Mouse (Mus musculus): Measurements from ENCODE around the gene Aox2. TPM values are rescaled to one million over a fixed set of nuclear protein-coding genes. Genes with fewer than 3 reads are reported as not detected.

Aox2 gene
- polyA plus RNA-seq, 1 experiment: not detected

DNA sequence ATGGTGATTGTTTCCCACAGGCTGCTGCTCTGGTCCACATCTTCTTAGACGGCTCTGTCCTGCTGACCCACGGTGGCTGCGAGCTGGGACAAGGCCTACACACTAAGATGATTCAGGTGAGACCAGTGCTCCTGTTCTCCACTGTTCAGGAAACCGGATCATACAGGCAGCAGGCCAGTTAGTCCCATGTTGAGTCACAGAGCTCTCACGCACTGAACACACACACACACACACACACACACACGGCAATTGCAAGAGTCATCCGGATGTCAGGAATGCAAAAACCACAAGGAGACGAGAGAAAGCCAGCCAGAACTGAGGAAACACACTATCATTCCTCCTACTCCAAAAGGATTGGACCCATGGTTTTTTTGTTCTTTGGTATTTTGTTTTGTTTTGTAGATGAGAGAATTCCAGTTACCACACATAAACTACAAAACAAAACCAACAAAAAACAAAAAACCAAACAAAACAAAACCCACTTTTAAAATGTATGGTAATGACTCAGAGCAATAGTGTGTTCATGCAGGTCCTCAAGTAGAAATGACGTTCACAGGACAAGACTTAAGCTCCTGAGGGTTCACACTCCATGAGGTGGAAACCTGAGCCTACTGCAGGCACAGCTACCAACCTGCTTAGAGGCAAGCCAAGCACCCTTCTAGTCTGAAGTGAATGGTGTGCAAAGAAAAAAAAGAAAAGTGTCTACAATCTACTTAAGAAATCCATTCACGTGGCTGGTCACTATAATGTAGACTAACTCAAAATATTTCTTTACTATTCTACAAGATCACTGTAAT, 20.7 kb upstream of the Aox2 start:
- H3K9me3 ChIP-seq (replicated peaks; ENCODE audit: control insufficient read depth, insufficient read depth, low read length, poor library complexity, severe bottlenecking): no peaks in the 10 kb centered on the region
- H3K27me3 ChIP-seq (ENCODE audit: control insufficient read depth, insufficient read depth, low read length, poor library complexity, severe bottlenecking): no peaks in the 10 kb centered on the region; the same call in 1 of the 2 replicates
- H3K9ac ChIP-seq (ENCODE audit: low read depth, poor library complexity, severe bottlenecking): no peak overlapping the region
- H3K36me3 ChIP-seq (ENCODE audit: control insufficient read depth, insufficient read depth, low read length, poor library complexity, severe bottlenecking): no peaks in the 10 kb centered on the region
- TF ChIP-seq EP300 (IDR thresholded peaks at IDR 0.05; ENCODE audit: insufficient read depth, low read depth, low read length): no peak
- TF ChIP-seq POLR2A (IDR thresholded peaks at IDR 0.05; ENCODE audit: insufficient read depth, low read length): no peak
- TF ChIP-seq CTCF (IDR thresholded peaks at IDR 0.05; ENCODE audit: low read depth, low read length): no peak
- no peak overlapping the region for H3K4me3 ChIP-seq (ENCODE audit: low read depth, low read length)
- H3K27ac ChIP-seq (ENCODE audit: insufficient read depth, low read length): no peak overlapping the region
- H3K4me1 ChIP-seq (ENCODE audit: control insufficient read depth, insufficient read depth, low read length): no peaks in the 10 kb centered on the region

DNA sequence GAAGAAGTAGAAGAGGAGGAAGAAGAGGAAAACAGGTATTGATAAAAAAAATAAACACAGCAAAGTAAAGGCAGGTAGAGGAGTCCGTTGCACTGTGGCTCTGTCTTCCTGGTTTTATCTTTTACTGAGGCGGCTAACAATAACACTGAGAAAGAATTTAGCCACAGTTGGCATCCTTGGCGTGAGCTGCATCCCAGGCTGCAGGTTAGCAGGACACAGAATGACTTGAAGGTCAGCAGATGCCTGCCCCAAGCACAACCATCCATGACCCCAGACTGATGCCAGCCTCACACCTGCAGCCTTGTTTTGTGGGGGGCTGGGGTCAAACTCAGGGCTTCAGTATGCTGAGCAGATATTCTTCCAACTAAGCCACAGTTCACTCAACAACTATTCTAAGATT, 17.8 kb upstream of the Aox2 start:
- Histone ChIP-seq H3K27me3 (ENCODE audit: control insufficient read depth, insufficient read depth, low read length, poor library complexity, severe bottlenecking) (no peaks in the 10 kb centered on the region; the same call in 1 of the 2 replicates), H3K4me1 (ENCODE audit: control insufficient read depth, insufficient read depth, low read length) (no peaks in the 10 kb centered on the region), H3K9ac (ENCODE audit: low read depth, poor library complexity, severe bottlenecking) (no peak overlapping the region), H3K4me3 (ENCODE audit: low read depth, low read length) (no peak overlapping the region), H3K27ac (ENCODE audit: insufficient read depth, low read length) (no peak overlapping the region), H3K9me3 (replicated peaks; ENCODE audit: control insufficient read depth, insufficient read depth, low read length, poor library complexity, severe bottlenecking) (no peaks in the 10 kb centered on the region), H3K36me3 (ENCODE audit: control insufficient read depth, insufficient read depth, low read length, poor library complexity, severe bottlenecking) (no peaks in the 10 kb centered on the region)
- TF ChIP-seq EP300 (IDR thresholded peaks at IDR 0.05; ENCODE audit: insufficient read depth, low read depth, low read length) (no peak), POLR2A (IDR thresholded peaks at IDR 0.05; ENCODE audit: insufficient read depth, low read length) (no peak), CTCF (IDR thresholded peaks at IDR 0.05; ENCODE audit: low read depth, low read length) (no peak)

DNA sequence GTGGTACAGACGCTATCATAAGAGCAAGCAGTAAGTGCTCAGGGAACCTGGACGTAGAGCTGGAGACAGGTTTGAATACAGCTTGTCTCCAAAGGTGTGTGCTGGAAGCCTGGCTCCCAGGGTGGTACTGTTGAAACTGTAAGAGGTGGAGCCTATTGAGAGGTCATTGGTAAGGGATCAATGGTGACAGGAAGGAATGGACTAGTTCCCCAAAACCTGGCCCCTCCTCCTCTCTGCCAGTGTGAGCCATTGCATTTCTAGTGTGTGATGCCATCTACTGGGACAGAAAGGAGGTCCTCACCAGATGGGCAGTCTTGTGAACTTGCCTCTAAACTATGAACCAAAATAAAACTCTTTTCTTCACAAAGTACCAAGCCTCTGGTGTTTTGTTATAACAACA, 9.9 kb upstream of the Aox2 start:
- TF ChIP-seq POLR2A (IDR thresholded peaks at IDR 0.05; ENCODE audit: insufficient read depth, low read length) (no peak), EP300 (IDR thresholded peaks at IDR 0.05; ENCODE audit: insufficient read depth, low read depth, low read length) (no peak), CTCF (IDR thresholded peaks at IDR 0.05; ENCODE audit: low read depth, low read length) (no peak)
- Histone ChIP-seq H3K27ac (ENCODE audit: insufficient read depth, low read length) (no peak overlapping the region), H3K9me3 (replicated peaks; ENCODE audit: control insufficient read depth, insufficient read depth, low read length, poor library complexity, severe bottlenecking) (no peaks in the 10 kb centered on the region), H3K36me3 (ENCODE audit: control insufficient read depth, insufficient read depth, low read length, poor library complexity, severe bottlenecking) (no peaks in the 10 kb centered on the region), H3K27me3 (ENCODE audit: control insufficient read depth, insufficient read depth, low read length, poor library complexity, severe bottlenecking) (peaks cover 2% of the 10 kb centered on the region; the same call in 1 of the 2 replicates), H3K4me1 (ENCODE audit: control insufficient read depth, insufficient read depth, low read length) (no peaks in the 10 kb centered on the region), H3K4me3 (ENCODE audit: low read depth, low read length) (no peak overlapping the region), H3K9ac (ENCODE audit: low read depth, poor library complexity, severe bottlenecking) (no peak overlapping the region)

DNA sequence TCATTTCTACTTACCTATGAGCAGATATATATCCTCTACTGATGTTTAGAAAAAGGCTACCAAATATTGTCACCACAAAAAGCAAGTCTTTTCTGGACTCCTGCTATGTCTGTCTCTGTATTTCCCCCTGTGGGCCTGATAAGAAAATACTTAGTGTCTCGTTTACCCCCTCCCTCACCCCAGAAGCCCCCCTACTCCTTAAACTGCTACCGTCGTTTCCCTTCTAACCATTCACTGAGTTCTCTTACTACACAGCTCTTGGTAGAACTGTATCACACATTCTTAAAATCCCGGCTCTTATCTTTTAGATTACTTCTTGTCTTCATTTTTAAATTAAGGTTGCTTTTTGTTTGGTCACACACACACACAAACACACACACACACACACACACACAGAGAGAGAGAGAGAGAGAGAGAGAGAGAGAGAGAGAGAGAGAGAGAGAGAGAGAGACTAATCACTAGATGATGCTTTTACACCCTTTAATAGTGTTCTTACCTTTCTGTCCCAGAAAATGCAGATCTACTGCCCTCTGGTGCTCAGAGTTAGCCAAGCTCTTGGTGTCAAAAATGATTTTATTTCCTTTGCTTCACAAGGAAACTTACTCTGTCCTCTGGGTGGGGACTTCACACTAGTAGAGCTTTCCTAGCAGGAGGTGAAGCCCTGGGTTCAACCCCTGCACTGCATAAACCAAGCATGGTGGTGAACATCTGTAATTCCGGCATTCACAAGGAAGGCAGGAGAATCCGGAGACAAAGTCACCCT, 7.1 kb upstream of the Aox2 start:
- H3K9ac ChIP-seq (ENCODE audit: low read depth, poor library complexity, severe bottlenecking): no peak overlapping the region
- H3K27me3 ChIP-seq (ENCODE audit: control insufficient read depth, insufficient read depth, low read length, poor library complexity, severe bottlenecking): peaks cover 2% of the 10 kb centered on the region; the same call in 1 of the 2 replicates
- no peaks in the 10 kb centered on the region for H3K9me3 ChIP-seq (replicated peaks; ENCODE audit: control insufficient read depth, insufficient read depth, low read length, poor library complexity, severe bottlenecking)
- H3K4me3 ChIP-seq (ENCODE audit: low read depth, low read length): no peak overlapping the region
- peaks cover 3% of the 10 kb centered on the region for H3K4me1 ChIP-seq (ENCODE audit: control insufficient read depth, insufficient read depth, low read length)
- no peak overlapping the region for H3K27ac ChIP-seq (ENCODE audit: insufficient read depth, low read length)
- no peak for TF ChIP-seq EP300 (IDR thresholded peaks at IDR 0.05; ENCODE audit: insufficient read depth, low read depth, low read length)
- no peak for TF ChIP-seq POLR2A (IDR thresholded peaks at IDR 0.05; ENCODE audit: insufficient read depth, low read length)
- no peak for TF ChIP-seq CTCF (IDR thresholded peaks at IDR 0.05; ENCODE audit: low read depth, low read length)
- no peaks in the 10 kb centered on the region for H3K36me3 ChIP-seq (ENCODE audit: control insufficient read depth, insufficient read depth, low read length, poor library complexity, severe bottlenecking)

DNA sequence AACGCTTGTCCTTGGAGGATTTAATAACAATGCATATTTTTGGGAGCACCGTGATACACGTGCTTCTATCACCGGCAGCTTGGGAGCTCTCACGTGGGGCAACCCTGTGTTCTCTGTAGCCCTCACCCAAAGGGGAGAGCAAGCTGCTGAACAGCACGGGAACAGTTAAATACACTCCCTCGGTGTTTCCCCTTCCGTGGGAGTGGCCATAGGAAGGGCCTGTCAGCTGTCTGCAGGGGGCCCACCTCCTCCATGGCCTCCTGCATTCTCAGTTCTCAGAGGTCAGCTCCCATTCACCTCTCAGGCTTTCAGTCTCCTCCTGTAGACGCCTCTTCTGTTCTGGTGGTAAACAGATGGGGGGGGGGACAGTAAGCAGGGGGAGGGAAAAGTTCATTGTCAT, 2.2 kb upstream of the Aox2 start:
- H3K4me3 ChIP-seq (ENCODE audit: low read depth, low read length): no peak overlapping the region
- no peaks in the 10 kb centered on the region for H3K27me3 ChIP-seq (ENCODE audit: control insufficient read depth, insufficient read depth, low read length, poor library complexity, severe bottlenecking)
- peaks cover 3% of the 10 kb centered on the region for H3K4me1 ChIP-seq (ENCODE audit: control insufficient read depth, insufficient read depth, low read length)
- no peak overlapping the region for H3K9ac ChIP-seq (ENCODE audit: low read depth, poor library complexity, severe bottlenecking)
- H3K27ac ChIP-seq (ENCODE audit: insufficient read depth, low read length): no peak overlapping the region
- no peaks in the 10 kb centered on the region for H3K36me3 ChIP-seq (ENCODE audit: control insufficient read depth, insufficient read depth, low read length, poor library complexity, severe bottlenecking)
- TF ChIP-seq CTCF (IDR thresholded peaks at IDR 0.05; ENCODE audit: low read depth, low read length): no peak
- TF ChIP-seq EP300 (IDR thresholded peaks at IDR 0.05; ENCODE audit: insufficient read depth, low read depth, low read length): no peak
- TF ChIP-seq POLR2A (IDR thresholded peaks at IDR 0.05; ENCODE audit: insufficient read depth, low read length): no peak
- no peaks in the 10 kb centered on the region for H3K9me3 ChIP-seq (replicated peaks; ENCODE audit: control insufficient read depth, insufficient read depth, low read length, poor library complexity, severe bottlenecking)

DNA sequence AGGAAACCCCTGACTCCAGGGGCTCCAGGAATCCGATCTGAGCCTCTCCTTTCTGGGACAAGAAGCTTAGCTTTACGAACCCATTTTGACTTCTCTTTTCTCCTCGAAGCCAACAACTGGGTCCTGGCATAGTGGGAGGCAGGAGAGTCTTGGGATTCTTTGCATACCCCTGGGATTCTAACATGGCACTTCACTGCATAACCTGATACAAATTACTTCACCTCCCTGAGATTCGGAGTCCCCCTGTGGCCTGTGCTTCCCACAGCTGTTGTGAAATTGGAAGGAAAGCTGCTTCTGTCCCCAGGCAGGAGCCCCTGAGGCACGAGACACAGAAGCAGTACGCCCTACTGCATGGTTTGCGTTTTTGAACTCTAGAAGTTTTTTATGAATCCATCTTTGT, 387 bp downstream of the Aox2 start:
- H3K4me3 ChIP-seq (ENCODE audit: low read depth, low read length): no peak overlapping the region
- H3K27me3 ChIP-seq (ENCODE audit: control insufficient read depth, insufficient read depth, low read length, poor library complexity, severe bottlenecking): no peaks in the 10 kb centered on the region
- H3K9me3 ChIP-seq (replicated peaks; ENCODE audit: control insufficient read depth, insufficient read depth, low read length, poor library complexity, severe bottlenecking): no peaks in the 10 kb centered on the region
- H3K36me3 ChIP-seq (ENCODE audit: control insufficient read depth, insufficient read depth, low read length, poor library complexity, severe bottlenecking): no peaks in the 10 kb centered on the region
- no peak for TF ChIP-seq CTCF (IDR thresholded peaks at IDR 0.05; ENCODE audit: low read depth, low read length)
- no peak for TF ChIP-seq EP300 (IDR thresholded peaks at IDR 0.05; ENCODE audit: insufficient read depth, low read depth, low read length)
- TF ChIP-seq POLR2A (IDR thresholded peaks at IDR 0.05; ENCODE audit: insufficient read depth, low read length): no peak
- H3K9ac ChIP-seq (ENCODE audit: low read depth, poor library complexity, severe bottlenecking): no peak overlapping the region
- peaks cover 3% of the 10 kb centered on the region for H3K4me1 ChIP-seq (ENCODE audit: control insufficient read depth, insufficient read depth, low read length)
- H3K27ac ChIP-seq (ENCODE audit: insufficient read depth, low read length): no peak overlapping the region
